Mouse (Mus musculus) T-helper 17 cell (primary cell): ENCODE measurements around the gene Ppp1r9a.

Source experiments
- in situ Hi-C, 2 experiments: fragments of 300-600 bp; cut with MboI, MseI; formaldehyde crosslinking; loops; 1 replicate in 1 of 2; 2 replicates in 1 of 2; pipeline ENCODE4 v1.15.1; 2025; ENCODE audit warnings: high pct_unique_total_duplicates in 2 of 2

Ppp1r9a gene

DNA sequence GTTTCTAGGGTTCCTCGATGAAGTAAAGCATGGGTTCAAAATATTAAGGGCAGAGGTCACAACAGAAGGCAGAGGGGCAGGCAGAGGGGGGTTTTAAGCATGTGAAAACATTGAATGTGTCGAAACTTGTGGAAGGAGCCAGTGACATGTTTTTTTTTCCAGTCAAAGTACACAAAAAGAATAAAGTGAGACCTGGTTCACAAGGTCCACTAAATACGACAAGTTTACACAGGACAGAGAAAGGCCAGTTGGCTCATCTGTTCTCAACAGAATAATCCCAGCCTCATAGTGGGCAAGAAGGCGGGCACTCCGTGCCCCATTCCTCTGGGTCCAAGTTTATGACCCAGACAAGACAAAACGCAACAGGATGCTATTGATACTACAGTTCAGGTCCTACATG, 286.2 kb downstream of the Ppp1r9a start:
- in situ Hi-C loops, result no loop called here

DNA sequence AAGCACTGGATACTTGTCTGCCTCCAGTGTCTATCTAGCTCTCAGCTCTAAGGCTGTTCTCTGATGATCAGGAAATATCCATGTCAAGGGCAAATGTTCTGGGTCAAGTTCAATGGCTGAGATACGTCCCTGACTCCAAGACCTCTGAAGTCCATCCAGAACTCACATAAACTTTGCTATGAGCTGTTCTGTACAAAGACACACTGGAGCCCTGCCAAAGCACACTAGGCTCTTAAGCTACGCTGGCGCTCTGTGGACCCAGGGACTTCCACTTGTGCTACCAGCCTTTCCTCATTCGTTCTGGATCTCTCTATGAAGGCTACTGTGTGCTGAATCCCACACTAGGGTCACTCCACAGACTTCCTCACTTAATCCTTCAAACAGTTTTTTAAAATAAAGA, 286.8 kb downstream of the Ppp1r9a start:
- in situ Hi-C loops, result no loop called here

DNA sequence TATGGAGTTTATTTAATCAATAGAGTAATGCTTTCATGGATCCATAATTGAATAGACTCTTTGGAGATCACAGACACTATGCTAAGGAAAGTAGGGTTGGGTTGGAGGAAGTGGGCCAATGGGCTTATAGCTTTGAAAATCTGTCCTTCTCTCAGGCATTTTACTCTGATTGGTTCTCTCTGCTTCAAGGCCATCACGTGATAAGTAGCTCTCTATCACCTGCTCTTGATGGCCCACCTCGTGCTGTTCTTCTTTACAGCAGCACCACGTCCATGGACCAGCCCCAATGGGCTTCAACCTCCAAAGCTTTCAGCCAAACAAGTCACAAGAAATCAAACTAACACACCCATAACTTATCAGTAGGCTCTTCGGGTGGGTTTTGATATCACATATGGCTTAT, 288.0 kb downstream of the Ppp1r9a start:
- in situ Hi-C loops, result no loop called here

DNA sequence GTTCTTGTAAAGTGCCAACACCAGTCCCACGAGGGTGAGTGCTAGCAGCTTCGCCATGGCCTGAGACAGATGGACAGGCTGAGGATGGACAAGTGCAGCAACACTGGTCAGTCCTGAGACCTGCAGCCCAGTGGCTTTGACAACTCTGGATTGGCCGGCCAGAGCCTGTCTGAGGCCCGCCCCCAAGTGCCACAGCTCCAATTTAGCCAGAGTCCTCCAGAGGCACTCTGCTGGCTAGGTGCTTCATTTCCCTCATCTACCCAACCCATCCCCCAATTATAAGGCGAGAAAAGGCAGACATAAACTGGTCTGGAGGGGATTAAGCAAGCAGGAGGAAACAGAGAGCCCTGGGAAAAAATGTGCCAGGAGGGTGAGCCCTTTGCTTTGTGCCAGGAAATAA, 291.0 kb downstream of the Ppp1r9a start, which contains the start of gene Pon1:
Gene Pon1 (minus strand): TSS at position 254 of the 400 bp plus-strand sequence.
- in situ Hi-C loops, result no loop called here

DNA sequence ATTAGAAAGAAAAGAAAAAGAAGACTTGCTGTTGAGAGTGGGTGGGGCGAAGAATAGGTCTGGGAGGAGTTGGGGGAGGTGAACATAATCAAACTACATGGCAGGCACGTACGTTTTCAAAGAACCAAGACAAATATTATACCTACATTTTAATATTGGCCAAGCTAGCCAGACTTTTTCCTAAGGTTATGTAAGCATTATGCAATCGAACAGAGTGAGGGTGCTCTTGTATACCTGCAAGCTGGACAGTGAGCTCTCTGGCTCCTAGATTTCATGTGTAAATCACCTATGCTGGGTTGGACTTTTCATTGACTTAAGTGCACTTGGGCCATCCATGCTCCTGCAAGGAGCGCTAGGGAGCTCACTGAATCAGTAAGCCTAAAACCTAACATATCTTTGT, 295.9 kb downstream of the Ppp1r9a start:
- in situ Hi-C loops, result no loop called here

DNA sequence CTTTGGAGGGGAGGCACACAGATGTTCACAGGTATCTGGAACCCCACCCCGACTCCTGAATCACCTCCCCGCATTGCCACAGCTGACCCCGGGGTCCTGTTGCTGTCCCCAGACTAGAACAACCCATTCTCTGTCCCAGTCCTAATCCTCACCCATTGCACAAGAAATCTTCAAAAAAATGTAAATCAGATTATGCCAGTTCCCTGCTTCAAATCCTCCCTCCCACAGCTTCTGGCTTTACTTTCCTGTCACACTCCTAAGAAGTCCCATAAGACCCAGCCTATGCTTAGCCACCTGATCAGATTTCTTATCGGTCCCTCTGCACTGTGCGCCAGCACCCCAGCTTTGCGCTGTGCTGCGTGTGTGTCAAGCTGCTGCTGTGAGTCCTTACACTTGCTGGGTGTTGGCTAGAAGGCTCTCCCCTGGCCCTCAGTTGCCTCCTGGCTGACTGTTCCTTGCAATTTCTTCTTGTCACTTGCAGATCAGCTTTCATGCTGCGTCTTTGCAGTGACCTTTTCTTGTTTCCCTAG, 296.7 kb downstream of the Ppp1r9a start:
- in situ Hi-C loops, result no loop called here

DNA sequence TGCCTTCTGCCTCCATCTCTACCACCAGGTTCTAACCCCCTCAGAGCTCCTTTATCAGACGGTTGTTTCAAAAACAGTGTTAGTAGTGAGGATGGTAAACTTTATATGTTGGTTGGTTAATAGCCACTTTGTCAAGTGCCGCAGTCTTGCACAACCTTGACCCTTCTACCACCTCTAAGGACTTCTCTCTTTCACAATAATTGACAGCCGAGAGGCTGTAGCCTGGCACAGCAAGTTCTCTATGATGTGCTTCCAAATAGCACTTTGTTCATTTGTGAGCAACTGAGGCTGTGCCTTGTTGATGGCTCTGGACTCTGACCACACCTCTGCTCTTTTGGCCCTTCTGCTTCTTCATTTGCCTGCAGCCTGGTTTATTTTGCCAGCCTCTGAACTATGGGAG, 297.2 kb downstream of the Ppp1r9a start:
- in situ Hi-C loops, result no loop called here

DNA sequence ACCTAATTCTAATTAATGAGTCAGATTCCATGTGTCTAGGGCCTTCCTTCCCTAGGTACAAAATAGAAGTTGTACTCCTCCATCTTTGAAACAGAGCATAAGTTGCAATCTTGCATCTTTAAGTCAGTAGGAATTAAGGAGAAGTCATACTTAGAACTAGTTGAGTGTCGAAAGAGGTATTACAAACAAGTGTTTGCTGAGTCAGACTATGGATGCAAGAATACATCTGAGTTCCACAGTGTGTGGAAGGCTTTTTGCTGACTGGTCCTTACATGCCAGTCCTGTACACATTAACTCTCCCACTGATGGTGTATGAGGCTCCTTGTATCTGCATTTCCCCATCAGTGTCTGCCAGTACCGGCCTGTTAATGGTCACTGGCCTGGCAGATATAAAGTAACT, 305.1 kb downstream of the Ppp1r9a start:
- in situ Hi-C loops, result no loop called here
